Mouse (Mus musculus) spleen, postnatal 4 days (tissue): Measurements from ENCODE around the gene Rpl27.
"Not testable (repeated sequence)": the region's sequence is repeated elsewhere in the genome, so short reads cannot be mapped to it uniquely, and the experiment has no call there.

Source experiments
- DNase-seq, 2 experiments: peaks; one replicate each; pipeline ENCODE4 v3.0.0; 2022; ENCODE audit warnings: low spot score in 2 of 2

The Rpl27 gene

GRCm38 (mm10) chr11:101442127-101442693 lies at the start of gene Rpl27:
TSS of gene Rpl27 (plus strand) at chr11:101442298.
- peak; percentile 94 to 95 for DNase-seq

- peak; percentile 51 to 77 for DNase-seq
These were observed 47.0 kb upstream of the Rpl27 start for GRCm38 (mm10) chr11:101395110-101395509.

GRCm38 (mm10) chr11:101415306-101415705 lies 26.8 kb upstream of the Rpl27 start:
- DNase-seq: no peak

GRCm38 (mm10) chr11:101416433-101417100 lies 25.5 kb upstream of the Rpl27 start:
- no peak for DNase-seq

GRCm38 (mm10) chr11:101417101-101417855 lies 24.8 kb upstream of the Rpl27 start, which contains the start of gene Aarsd1:
TSS of gene Aarsd1 (minus strand) at chr11:101417615.
- DNase-seq: peak; percentile 89 to 97

GRCm38 (mm10) chr11:101418991-101419390 lies 23.1 kb upstream of the Rpl27 start:
- DNase-seq: no peak

GRCm38 (mm10) chr11:101419610-101420009 lies 22.5 kb upstream of the Rpl27 start:
- no peak for DNase-seq

- DNase-seq: no peak
These were observed 21.9 kb upstream of the Rpl27 start for GRCm38 (mm10) chr11:101420148-101420547.

GRCm38 (mm10) chr11:101424105-101424851 lies 17.8 kb upstream of the Rpl27 start, which contains the start of gene Gm27029:
TSS of gene Gm27029 (minus strand) at chr11:101424796.
- DNase-seq: no peak

GRCm38 (mm10) chr11:101424925-101425813 lies 16.9 kb upstream of the Rpl27 start, which contains the start of the genes Rundc1 and Ptges3l:
TSS of gene Rundc1 (plus strand) at chr11:101425085.
TSS of gene Ptges3l (minus strand) at chr11:101425333.
- peak; percentile 97 to 99 for DNase-seq

GRCm38 (mm10) chr11:101426165-101426564 lies 15.9 kb upstream of the Rpl27 start:
- no peak for DNase-seq

- DNase-seq: no peak
These were observed 10.8 kb upstream of the Rpl27 start for GRCm38 (mm10) chr11:101431327-101431726.

GRCm38 (mm10) chr11:101433396-101433795 lies 8.7 kb upstream of the Rpl27 start:
- no peak for DNase-seq

- no peak for DNase-seq
These were observed 6.3 kb upstream of the Rpl27 start for GRCm38 (mm10) chr11:101435831-101436230.

- no peak for DNase-seq
These were observed 5.2 kb upstream of the Rpl27 start for GRCm38 (mm10) chr11:101436916-101437315.

- DNase-seq: not testable (repeated sequence)
These were observed 4.1 kb upstream of the Rpl27 start for GRCm38 (mm10) chr11:101438006-101438405.

- DNase-seq: not testable (repeated sequence)
These were observed 510 bp upstream of the Rpl27 start for GRCm38 (mm10) chr11:101441450-101442126.

GRCm38 (mm10) chr11:101442760-101443159 lies 662 bp downstream of the Rpl27 start:
- no peak for DNase-seq

- no peak for DNase-seq
These were observed 4.2 kb downstream of the Rpl27 start for GRCm38 (mm10) chr11:101446319-101446718.

GRCm38 (mm10) chr11:101446860-101447259 lies 4.8 kb downstream of the Rpl27 start:
- not testable (repeated sequence) for DNase-seq
